Mouse (Mus musculus): ENCODE results near the gene Zmat5.
"Not testable (repeated sequence)": the region's sequence is repeated elsewhere in the genome, so short reads cannot be mapped to it uniquely, and the experiment has no call there.

Gene Zmat5

DNA sequence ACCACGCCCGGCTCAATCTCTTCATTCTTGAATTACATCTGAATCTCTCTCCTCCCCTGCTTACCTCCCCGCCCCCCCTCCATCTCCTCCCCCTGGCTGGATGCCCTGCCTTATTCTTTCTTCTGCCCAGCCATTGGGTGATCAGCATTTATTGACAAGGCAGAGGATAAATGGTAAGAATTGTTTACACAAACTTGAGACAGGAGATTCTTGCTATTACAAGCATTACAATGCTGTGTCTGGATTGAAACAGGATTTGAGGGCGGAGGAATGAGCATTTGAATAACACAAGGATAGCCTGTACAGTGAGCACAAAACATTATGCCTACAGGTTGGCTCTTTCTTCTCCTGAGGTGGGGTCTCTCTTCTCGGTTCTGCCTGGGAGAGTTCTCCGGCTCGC is 14.1 kb upstream of the Zmat5 start:
- no peak for DNase-seq (ENCODE audit: low spot score)

- no peak for DNase-seq (ENCODE audit: low spot score)
Observed at GRCm38 (mm10) chr11:4691213-4691612, 13.3 kb upstream of the Zmat5 start.

DNA sequence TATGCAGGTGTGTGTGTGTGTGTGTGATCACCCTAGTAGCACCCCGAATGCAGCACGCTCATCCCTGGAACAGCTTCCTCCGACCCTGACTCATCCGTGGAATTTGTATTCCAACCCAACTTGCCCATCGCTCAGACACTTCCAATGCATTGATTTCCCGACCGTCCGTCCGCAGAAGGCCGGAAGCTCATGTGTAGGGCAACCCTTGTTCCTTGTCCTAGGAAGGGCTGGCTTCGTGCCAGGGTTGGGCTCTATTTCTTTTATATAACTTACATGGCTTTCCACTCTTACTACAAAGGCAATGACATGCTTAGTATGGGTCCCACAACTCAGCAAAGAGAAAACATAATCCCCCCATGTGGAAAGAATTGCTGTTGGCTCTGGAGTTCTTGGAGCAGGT is 12.3 kb upstream of the Zmat5 start:
- DNase-seq (ENCODE audit: low spot score), result no peak

GRCm38 (mm10) chr11:4697043-4697983 is 7.2 kb upstream of the Zmat5 start:
- DNase-seq (ENCODE audit: low spot score), result no peak

DNA sequence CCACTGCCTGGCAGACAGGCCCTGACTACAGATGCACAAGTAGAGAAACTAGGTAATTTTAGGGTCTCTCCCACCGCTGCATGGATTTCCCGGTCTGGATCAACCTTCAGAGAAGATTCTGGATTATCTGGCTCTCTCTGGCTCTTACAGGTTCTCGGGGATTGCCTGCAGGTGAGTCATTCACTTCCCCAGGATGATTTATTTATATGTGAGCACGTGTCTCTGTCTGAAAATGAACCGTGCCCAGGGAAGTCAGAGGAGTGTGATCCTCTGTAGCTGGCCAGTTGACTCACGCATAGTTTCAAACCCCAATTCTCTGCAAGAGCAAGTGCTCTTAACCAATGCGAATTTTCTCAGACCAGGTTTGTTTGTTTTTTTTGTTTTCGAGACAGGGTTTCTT is 3.8 kb upstream of the Zmat5 start:
- DNase-seq (ENCODE audit: low spot score), result no peak

DNA sequence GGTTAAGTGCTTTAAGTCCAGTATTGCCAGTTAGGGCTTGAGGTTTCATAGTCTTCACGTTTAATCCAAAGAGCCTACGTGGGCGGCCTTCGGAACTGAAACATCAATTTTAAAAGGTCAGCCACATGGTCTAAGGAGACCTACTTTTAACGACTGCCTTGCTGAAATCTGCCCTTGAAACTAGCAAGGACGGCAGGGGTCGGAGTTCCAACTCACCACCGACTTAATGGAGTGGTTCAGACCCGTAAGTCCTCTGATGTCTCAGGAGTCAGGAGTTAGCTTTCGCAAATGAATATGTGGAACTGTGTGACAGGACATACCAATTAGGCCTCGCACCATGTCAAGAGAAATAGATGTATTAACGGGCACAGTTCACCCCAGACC is 798 bp upstream of the Zmat5 start:
- no peak for DNase-seq (ENCODE audit: low spot score)

DNA sequence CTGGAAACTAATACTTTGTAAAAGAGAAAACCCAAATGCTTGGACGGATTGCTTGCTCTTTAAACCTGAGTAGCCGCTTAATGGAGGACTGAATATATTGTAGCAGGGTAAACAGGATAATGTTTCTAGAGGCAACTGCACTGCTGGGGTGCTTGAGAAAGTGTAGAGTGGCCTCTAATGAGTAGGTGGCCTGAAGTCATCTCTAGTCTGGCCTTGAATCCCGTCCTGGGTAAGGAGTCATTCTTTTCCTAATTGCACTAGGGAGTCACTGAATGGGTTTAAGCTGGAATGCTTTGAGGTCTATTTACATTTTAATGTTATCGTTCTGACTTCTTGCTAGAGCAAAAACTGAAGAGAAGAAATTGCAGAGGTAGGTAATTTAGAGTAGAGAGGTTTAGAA is 700 bp downstream of the Zmat5 start:
- no peak for DNase-seq (ENCODE audit: low spot score)

- not testable (repeated sequence) for DNase-seq (ENCODE audit: low spot score)
Observed at GRCm38 (mm10) chr11:4710188-4710587, 5.7 kb downstream of the Zmat5 start.

- DNase-seq (ENCODE audit: low spot score), result no peak
Observed at GRCm38 (mm10) chr11:4712822-4713221, 8.3 kb downstream of the Zmat5 start.

DNA sequence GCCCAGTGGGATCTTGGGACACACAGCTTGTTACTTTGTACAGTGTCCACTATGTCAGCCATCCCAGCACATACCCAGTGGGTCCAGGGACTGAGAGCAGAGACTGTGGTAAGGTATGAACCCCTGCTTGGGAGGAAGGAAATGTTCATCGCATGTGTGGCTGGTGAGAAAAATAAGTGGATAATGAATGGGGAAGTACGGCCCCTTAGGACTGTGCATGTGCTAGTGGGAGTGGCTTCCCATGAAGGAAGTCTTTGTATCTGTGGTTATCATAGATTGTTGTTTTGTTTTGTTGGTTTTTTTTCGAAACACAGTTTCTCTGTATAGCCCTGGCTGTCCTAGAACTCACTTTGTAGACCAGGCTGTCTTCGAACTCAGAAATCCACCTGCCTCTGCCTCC is 10.2 kb downstream of the Zmat5 start:
- no peak for DNase-seq (ENCODE audit: low spot score)

GRCm38 (mm10) chr11:4715596-4715995 is 11.1 kb downstream of the Zmat5 start:
- DNase-seq (ENCODE audit: low spot score), result no peak

DNA sequence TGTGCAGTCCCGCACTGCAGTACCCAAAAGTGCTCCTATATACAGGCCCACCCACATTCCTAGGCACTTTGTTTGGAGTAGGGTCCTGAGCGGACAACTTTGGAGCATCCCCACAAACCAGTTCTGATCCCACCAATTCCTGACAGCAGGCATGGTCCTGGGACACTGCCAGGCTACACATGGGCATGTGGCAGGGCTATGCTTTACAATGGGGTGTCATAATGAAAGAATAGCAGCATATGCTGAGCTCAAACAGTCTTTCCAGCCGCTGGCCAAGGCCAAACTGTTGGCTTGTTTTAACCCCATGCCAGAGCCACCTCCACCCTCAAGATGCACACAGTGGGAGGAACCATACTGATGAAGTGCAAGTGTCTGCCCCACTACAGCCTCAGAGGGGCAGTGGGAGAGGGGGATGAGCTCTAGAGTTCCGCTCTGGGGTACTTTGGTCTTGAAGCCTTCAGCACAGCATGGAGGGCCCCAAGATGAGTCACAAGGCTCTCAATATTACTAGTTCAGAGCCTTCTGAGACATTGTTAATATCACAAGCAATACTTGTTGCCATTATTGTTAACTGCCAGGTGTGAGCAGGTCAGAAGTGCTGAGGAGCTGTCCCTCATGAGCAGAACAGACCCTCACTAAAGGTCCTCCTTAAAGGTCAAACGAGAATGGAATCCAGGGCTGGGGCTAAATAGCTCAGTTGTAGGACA is 12.2 kb downstream of the Zmat5 start:
- DNase-seq (ENCODE audit: low spot score), result no peak

GRCm38 (mm10) chr11:4718548-4718947 is 14.1 kb downstream of the Zmat5 start:
- no peak for DNase-seq (ENCODE audit: low spot score)

DNA sequence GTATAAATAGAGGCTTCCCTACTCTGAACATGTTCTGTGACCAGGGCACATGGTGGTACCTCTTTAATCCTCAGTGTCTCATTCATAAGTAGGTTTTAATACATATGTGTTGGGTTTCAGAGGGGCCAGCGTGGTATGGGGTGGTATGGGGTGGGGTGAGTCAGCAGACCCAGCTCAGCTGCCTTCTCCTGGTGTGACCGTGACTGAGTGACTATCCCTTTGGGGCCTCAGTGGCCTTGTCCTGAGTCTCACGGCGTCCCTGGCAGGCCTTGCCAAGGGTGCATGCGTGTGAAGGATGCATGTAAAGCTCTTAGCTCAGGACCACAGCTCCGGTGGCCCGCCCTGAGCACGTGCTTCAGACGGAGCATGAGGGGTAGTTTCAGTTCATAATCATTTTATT is 15.5 kb downstream of the Zmat5 start:
- no peak for DNase-seq (ENCODE audit: low spot score)

DNA sequence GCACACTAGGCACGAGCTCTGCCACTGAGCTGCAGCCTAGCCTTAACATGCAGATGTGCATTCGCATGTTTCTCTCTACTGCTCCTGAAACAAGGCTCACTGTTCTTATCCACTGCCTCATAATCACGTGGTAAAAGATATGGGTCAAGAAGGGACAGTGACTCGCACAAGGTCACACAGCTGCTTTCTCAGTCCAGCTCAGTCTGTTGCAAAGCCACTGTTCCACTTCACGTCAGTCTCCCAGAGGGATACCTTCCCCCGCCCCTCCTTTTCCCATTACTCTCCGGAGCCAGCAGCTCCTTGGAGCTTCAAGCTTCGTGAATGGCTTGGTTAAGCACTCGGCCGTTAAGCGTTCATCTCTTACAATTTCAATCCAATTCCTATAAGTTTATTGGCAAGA is 15.9 kb downstream of the Zmat5 start:
- DNase-seq (ENCODE audit: low spot score), result no peak

DNA sequence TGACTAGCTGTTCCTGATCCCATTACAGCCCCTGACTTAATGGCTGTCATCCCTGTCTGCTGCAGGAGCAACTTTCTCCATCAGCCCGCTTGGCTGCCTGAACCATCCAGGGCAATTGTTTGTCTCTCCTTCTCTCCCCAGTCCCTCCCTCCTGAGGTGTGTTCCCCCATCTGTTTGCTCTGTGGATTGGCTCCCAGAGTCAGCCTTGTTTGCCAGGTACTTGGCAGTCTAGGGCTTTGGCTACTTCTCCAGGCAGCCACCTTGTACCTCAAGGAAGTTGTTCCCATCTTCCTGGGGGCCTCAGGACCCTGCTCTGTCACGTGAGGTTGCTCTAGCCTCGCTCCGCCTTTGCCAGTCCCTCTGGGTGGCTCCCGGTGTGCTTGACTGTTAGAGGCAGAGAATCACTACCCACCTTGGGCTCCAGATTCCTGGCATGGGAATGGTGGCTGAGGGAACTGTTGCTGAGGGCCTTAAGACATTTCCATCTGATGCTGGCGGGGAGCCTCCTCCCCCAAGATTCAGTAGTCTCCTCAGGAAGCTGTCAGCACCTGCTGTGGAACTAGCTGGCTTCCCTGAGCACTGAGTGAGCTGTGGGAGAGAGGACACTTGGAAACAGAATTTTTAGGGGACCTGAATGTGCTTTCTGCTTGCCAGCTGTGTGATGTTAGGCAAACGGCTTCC is 16.6 kb downstream of the Zmat5 start:
- DNase-seq (ENCODE audit: low spot score), result no peak

GRCm38 (mm10) chr11:4721728-4722127 is 17.2 kb downstream of the Zmat5 start:
- no peak for DNase-seq (ENCODE audit: low spot score)

GRCm38 (mm10) chr11:4729603-4730002 is 25.1 kb downstream of the Zmat5 start:
- no peak for DNase-seq (ENCODE audit: low spot score)

- no peak for DNase-seq (ENCODE audit: low spot score)
Observed at GRCm38 (mm10) chr11:4730096-4730495, 25.6 kb downstream of the Zmat5 start.

DNA sequence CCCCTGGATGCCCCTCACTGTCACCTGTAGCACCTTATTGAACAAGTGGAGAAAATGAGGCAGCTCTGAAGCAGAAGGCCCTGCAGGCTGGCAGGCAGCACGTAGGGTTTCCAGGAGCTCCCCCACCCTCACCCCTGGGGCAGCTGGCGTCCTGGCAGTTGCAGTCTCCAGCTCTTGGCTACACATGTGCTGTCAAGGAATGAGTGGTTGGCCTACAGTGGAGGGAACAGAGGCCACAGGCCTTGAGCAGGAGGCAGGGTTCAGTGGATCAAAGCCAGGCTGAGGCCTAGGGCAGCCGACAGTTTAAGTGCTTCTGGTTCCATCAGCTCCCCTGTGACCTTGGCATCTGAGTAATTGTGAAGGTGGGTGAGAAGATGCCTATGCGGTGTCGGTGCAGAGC is 26.4 kb downstream of the Zmat5 start:
- DNase-seq (ENCODE audit: low spot score), result no peak

DNA sequence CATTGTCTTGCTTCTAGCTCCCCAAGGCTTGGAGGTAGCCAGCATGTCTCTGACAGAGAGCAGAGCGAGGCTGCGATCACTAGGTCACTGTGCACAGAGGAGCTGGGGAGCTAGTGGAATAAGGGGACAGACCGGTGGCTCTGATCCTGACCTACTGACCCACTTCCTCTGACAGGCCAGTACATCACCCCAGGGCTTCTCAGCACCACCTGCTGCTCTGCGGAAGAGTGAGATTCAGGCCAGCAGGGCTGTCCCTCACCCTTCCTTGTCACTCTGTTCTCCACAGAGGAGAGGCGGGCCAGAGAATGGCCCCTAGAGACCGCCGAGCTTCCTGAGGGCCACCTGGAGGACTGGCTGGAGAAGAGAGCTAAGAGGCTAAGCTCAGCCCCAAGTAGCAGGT is 27.3 kb downstream of the Zmat5 start:
- no peak for DNase-seq (ENCODE audit: low spot score)

DNA sequence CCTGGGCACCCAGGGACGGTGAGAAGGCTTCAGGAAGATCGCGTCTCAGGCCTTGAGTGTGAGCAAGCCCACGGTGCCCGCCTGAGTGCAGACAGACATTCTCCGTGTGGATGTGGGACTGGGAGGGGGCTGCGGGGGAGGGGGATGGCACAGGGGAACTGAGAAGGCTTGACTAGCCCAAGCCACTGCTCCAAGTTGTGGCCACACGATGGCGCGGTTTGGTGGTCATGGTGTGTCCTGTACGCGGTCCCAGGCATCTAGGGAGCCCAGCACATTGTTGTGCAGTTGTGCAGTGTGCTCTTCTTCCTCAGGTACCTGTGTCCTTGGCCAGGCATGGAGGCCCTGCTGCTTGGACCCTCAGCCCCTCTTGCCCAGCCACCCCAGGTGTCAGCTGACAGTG is 29.7 kb downstream of the Zmat5 start:
- DNase-seq (ENCODE audit: low spot score), result peak; percentile 78

- DNase-seq (ENCODE audit: low spot score), result no peak
Observed at GRCm38 (mm10) chr11:4736355-4736754, 31.9 kb downstream of the Zmat5 start.

All from embryo, embryonic 10 days (tissue).